Mouse (Mus musculus): ENCODE measurements at regions not wholly inside any gene's neighbourhood (a gene's known extent, or its start where the extent isn't known, plus 50 kb on each side); places are given as distances from the start of the nearest gene placed in this dataset.

- ATAC-seq (ENCODE audit: insufficient number of reproducible peaks, insufficient read depth, low FRiP score, low read depth) = no peak
- Histone ChIP-seq H3K4me3 (ENCODE audit: low read depth, low read length) (no peak overlapping the region), H3K9ac (replicated peaks; ENCODE audit: low read depth, low read length) (no peak overlapping the region), H3K4me1 (ENCODE audit: control insufficient read depth, insufficient read depth, low read length) (peaks cover 9% of the 10 kb centered on the region; the same call in 1 of the 2 replicates), H3K4me2 (replicated peaks; ENCODE audit: low read depth, low read length) (no peak overlapping the region), H3K27ac (ENCODE audit: low read length) (peak overlapping the region; percentile 71; the same call in 1 of the 2 replicates), H3K27me3 (ENCODE audit: control insufficient read depth, insufficient read depth, low read length) (no peaks in the 10 kb centered on the region), H3K36me3 (ENCODE audit: control insufficient read depth, insufficient read depth, low read length) (no peaks in the 10 kb centered on the region), H3K9me3 (ENCODE audit: control insufficient read depth, low read depth, low read length) (no peaks in the 10 kb centered on the region)
- WGBS = 73% methylated on average over 10 of the region's 10 CpGs
These were observed 373.2 kb downstream of the Cog6 start for GRCm38 (mm10) chr3:52643796-52644177.

GRCm38 (mm10) chr3:52643100-52643551 is 373.9 kb downstream of the Cog6 start:
- Histone ChIP-seq H3K4me2 (replicated peaks; ENCODE audit: low read depth, low read length) (no peak overlapping the region), H3K9ac (replicated peaks; ENCODE audit: low read depth, low read length) (no peak overlapping the region), H3K27ac (ENCODE audit: low read length) (peak overlapping the region; percentile 71; the same call in 1 of the 2 replicates), H3K4me1 (ENCODE audit: control insufficient read depth, insufficient read depth, low read length) (peaks cover 9% of the 10 kb centered on the region; the same call in 1 of the 2 replicates), H3K4me3 (ENCODE audit: low read depth, low read length) (no peak overlapping the region), H3K27me3 (ENCODE audit: control insufficient read depth, insufficient read depth, low read length) (no peaks in the 10 kb centered on the region), H3K36me3 (ENCODE audit: control insufficient read depth, insufficient read depth, low read length) (no peaks in the 10 kb centered on the region), H3K9me3 (ENCODE audit: control insufficient read depth, low read depth, low read length) (no peaks in the 10 kb centered on the region)
- ATAC-seq (ENCODE audit: insufficient number of reproducible peaks, insufficient read depth, low FRiP score, low read depth) = no peak
- 77% methylated on average over 9 of the region's 9 CpGs for WGBS

DNA sequence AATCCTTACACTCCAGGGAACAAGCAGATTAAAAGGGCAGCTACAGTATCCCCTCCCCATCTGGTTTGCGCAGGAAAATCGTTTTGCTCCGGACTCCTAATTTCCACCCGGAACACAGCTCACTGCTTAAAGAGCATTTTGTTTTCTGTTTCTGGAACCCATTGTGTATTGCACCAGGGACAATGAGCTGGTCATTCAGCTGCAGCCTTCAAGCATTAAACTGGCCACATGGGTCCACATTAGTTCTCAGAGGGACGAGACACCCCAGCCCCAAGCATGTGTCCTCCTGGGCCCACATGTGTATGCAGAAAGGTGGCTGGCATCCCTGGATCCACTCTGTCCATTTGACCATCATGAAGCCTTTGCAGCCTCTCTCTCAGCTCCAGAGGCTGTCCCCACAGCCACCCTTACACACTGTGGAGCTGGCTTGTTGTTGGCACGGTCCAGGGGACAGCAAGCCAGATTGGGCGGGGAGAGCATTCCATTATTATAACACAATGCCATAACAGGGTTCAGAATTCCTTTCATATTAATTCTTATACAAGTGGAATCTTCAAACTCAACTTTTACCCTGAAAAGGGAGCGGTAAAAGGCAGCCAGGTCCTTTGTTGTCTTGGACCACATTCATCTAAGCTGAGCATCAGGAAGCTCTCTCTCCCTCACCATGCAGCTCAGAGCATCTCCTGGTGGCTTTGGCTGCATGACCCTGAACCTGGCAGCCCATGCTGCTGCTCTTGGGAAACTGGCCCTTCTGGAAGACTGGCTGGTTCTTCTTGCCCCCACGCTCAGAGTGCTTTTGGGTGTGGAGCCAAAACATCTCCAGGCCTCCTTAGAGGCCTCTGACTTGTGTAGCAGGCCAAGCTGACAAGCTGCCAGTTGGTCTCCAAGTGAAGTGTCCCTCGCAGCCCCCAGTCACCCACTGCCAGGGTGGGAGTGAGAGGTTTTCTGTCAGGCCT is 373.4 kb downstream of the Foxo1 start:
- H3K4me1 ChIP-seq (ENCODE audit: control insufficient read depth, insufficient read depth, low read length) = peaks cover 9% of the 10 kb centered on the region; the same call in 1 of the 2 replicates
- no peaks in the 10 kb centered on the region for H3K9me3 ChIP-seq (ENCODE audit: control insufficient read depth, low read depth, low read length)
- H3K4me2 ChIP-seq (replicated peaks; ENCODE audit: low read depth, low read length) = no peak overlapping the region
- no peaks in the 10 kb centered on the region for H3K27me3 ChIP-seq (ENCODE audit: control insufficient read depth, insufficient read depth, low read length)
- no peak overlapping the region for H3K27ac ChIP-seq (ENCODE audit: low read length)
- 79% methylated on average over 10 of the region's 10 CpGs for WGBS
- no peak overlapping the region for H3K9ac ChIP-seq (replicated peaks; ENCODE audit: low read depth, low read length)
- no peaks in the 10 kb centered on the region for H3K36me3 ChIP-seq (ENCODE audit: control insufficient read depth, insufficient read depth, low read length)
- ATAC-seq (ENCODE audit: insufficient number of reproducible peaks, insufficient read depth, low FRiP score, low read depth) = no peak
- H3K4me3 ChIP-seq (ENCODE audit: low read depth, low read length) = no peak overlapping the region

GRCm38 (mm10) chr3:52640250-52641147 is 372.4 kb downstream of the Foxo1 start:
- H3K4me1 ChIP-seq (ENCODE audit: control insufficient read depth, insufficient read depth, low read length) = peaks cover 9% of the 10 kb centered on the region; the same call in 1 of the 2 replicates
- no peak overlapping the region for H3K4me2 ChIP-seq (replicated peaks; ENCODE audit: low read depth, low read length)
- no peak overlapping the region for H3K4me3 ChIP-seq (ENCODE audit: low read depth, low read length)
- no peak overlapping the region for H3K27ac ChIP-seq (ENCODE audit: low read length)
- H3K9ac ChIP-seq (replicated peaks; ENCODE audit: low read depth, low read length) = no peak overlapping the region
- ATAC-seq (ENCODE audit: insufficient number of reproducible peaks, insufficient read depth, low FRiP score, low read depth) = no peak
- no peaks in the 10 kb centered on the region for H3K27me3 ChIP-seq (ENCODE audit: control insufficient read depth, insufficient read depth, low read length)
- WGBS = 60% methylated on average over 16 of the region's 16 CpGs
- no peaks in the 10 kb centered on the region for H3K9me3 ChIP-seq (ENCODE audit: control insufficient read depth, low read depth, low read length)
- H3K36me3 ChIP-seq (ENCODE audit: control insufficient read depth, insufficient read depth, low read length) = no peaks in the 10 kb centered on the region

GRCm38 (mm10) chr3:52638816-52639215 is 370.7 kb downstream of the Foxo1 start:
- no peak overlapping the region for H3K27ac ChIP-seq (ENCODE audit: low read length)
- no peak for ATAC-seq (ENCODE audit: insufficient number of reproducible peaks, insufficient read depth, low FRiP score, low read depth)

GRCm38 (mm10) chr3:52634353-52634752 is 366.2 kb downstream of the Foxo1 start:
- H3K27me3 ChIP-seq (ENCODE audit: control insufficient read depth, insufficient read depth, low read length) = no peaks in the 10 kb centered on the region
- 0 out of 2 replicates have a peak, but pooled peaks cover 3% of the 10 kb centered on the region for H3K4me1 ChIP-seq (ENCODE audit: control insufficient read depth, insufficient read depth, low read length)
- H3K9me3 ChIP-seq (ENCODE audit: control insufficient read depth, low read depth, low read length) = no peaks in the 10 kb centered on the region
- WGBS = 39% methylated on average over 6 of the region's 6 CpGs
- no peak for ATAC-seq (ENCODE audit: insufficient number of reproducible peaks, insufficient read depth, low FRiP score, low read depth)
- H3K9ac ChIP-seq (replicated peaks; ENCODE audit: low read depth, low read length) = no peak overlapping the region
- H3K27ac ChIP-seq (ENCODE audit: low read length) = no peak overlapping the region
- H3K4me3 ChIP-seq (ENCODE audit: low read depth, low read length) = no peak overlapping the region
- H3K4me2 ChIP-seq (replicated peaks; ENCODE audit: low read depth, low read length) = no peak overlapping the region
- no peaks in the 10 kb centered on the region for H3K36me3 ChIP-seq (ENCODE audit: control insufficient read depth, insufficient read depth, low read length)

More at GRCm38 (mm10) chr3:52638816-52639215, 370.7 kb downstream of the Foxo1 start:
- H3K4me1 ChIP-seq (ENCODE audit: control insufficient read depth, insufficient read depth, low read length) = 0 out of 2 replicates have a peak, but pooled peaks cover 5% of the 10 kb centered on the region
- H3K9me3 ChIP-seq (ENCODE audit: control insufficient read depth, low read depth, low read length) = no peaks in the 10 kb centered on the region
- H3K4me3 ChIP-seq (ENCODE audit: low read depth, low read length) = no peak overlapping the region
- no peak overlapping the region for H3K4me2 ChIP-seq (replicated peaks; ENCODE audit: low read depth, low read length)
- H3K9ac ChIP-seq (replicated peaks; ENCODE audit: low read depth, low read length) = no peak overlapping the region
- H3K36me3 ChIP-seq (ENCODE audit: control insufficient read depth, insufficient read depth, low read length) = no peaks in the 10 kb centered on the region
- no peaks in the 10 kb centered on the region for H3K27me3 ChIP-seq (ENCODE audit: control insufficient read depth, insufficient read depth, low read length)
- 85% methylated on average over 5 of the region's 5 CpGs for WGBS

GRCm38 (mm10) chr3:52633491-52634100 is 365.5 kb downstream of the Foxo1 start:
- H3K9ac ChIP-seq (replicated peaks; ENCODE audit: low read depth, low read length) = no peak overlapping the region
- no peak overlapping the region for H3K4me3 ChIP-seq (ENCODE audit: low read depth, low read length)
- no peak for ATAC-seq (ENCODE audit: insufficient number of reproducible peaks, insufficient read depth, low FRiP score, low read depth)
- H3K27me3 ChIP-seq (ENCODE audit: control insufficient read depth, insufficient read depth, low read length) = no peaks in the 10 kb centered on the region
- 69% methylated on average over 15 of the region's 15 CpGs for WGBS
- H3K4me1 ChIP-seq (ENCODE audit: control insufficient read depth, insufficient read depth, low read length) = 0 out of 2 replicates have a peak, but pooled peaks cover 3% of the 10 kb centered on the region
- H3K4me2 ChIP-seq (replicated peaks; ENCODE audit: low read depth, low read length) = no peak overlapping the region
- H3K27ac ChIP-seq (ENCODE audit: low read length) = no peak overlapping the region
- no peaks in the 10 kb centered on the region for H3K36me3 ChIP-seq (ENCODE audit: control insufficient read depth, insufficient read depth, low read length)
- H3K9me3 ChIP-seq (ENCODE audit: control insufficient read depth, low read depth, low read length) = no peaks in the 10 kb centered on the region

- no peak overlapping the region for H3K9ac ChIP-seq (replicated peaks; ENCODE audit: low read depth, low read length)
- no peak for ATAC-seq (ENCODE audit: insufficient number of reproducible peaks, insufficient read depth, low FRiP score, low read depth)
- no peak overlapping the region for H3K27ac ChIP-seq (ENCODE audit: low read length)
- WGBS = 72% methylated on average over 2 of the region's 2 CpGs
- H3K4me2 ChIP-seq (replicated peaks; ENCODE audit: low read depth, low read length) = no peak overlapping the region
- 0 out of 2 replicates have a peak, but pooled peaks cover 3% of the 10 kb centered on the region for H3K4me1 ChIP-seq (ENCODE audit: control insufficient read depth, insufficient read depth, low read length)
- no peaks in the 10 kb centered on the region for H3K27me3 ChIP-seq (ENCODE audit: control insufficient read depth, insufficient read depth, low read length)
- H3K9me3 ChIP-seq (ENCODE audit: control insufficient read depth, low read depth, low read length) = no peaks in the 10 kb centered on the region
- no peak overlapping the region for H3K4me3 ChIP-seq (ENCODE audit: low read depth, low read length)
- H3K36me3 ChIP-seq (ENCODE audit: control insufficient read depth, insufficient read depth, low read length) = no peaks in the 10 kb centered on the region
These were observed 364.5 kb downstream of the Foxo1 start for GRCm38 (mm10) chr3:52632635-52633034.

All from stomach, embryonic 14.5 days (tissue).